Mouse (Mus musculus) ES-Bruce4 (cell line): ENCODE data around the gene Rhbdd1.

Experiments
- CTCF ChIP-seq: IDR thresholded peaks from one replicate; pipeline ENCODE4 v1.8.1; 2011; ENCODE audit warnings: low read depth, low read length
- EP300 ChIP-seq: IDR thresholded peaks from 2 replicates; pipeline ENCODE4 v1.6.1; 2011; ENCODE audit warnings: low read depth, low read length; ENCODE audit not compliant: insufficient read depth
- POLR2A ChIP-seq: IDR thresholded peaks from one replicate; pipeline ENCODE4 v1.8.1; 2011; ENCODE audit warnings: low read length; ENCODE audit not compliant: insufficient read depth

GRCm38 (mm10) chr1:82281823-82282222 is 34.4 kb upstream of the Rhbdd1 start:
- TF ChIP-seq POLR2A (no peak), EP300 (no peak), CTCF (no peak)
